Mouse (Mus musculus) midbrain, embryonic 10.5 days (tissue): Measurements from ENCODE around the gene Dab1. TPM values are rescaled to one million over a fixed set of nuclear protein-coding genes. Genes with fewer than 3 reads are reported as not detected.

Experiments used
- DNase-seq: peaks from one replicate; pipeline ENCODE4 v3.0.0-alpha.2; 2017; ENCODE audit warnings: low spot score
- H3K27ac ChIP-seq: fragments of 300-500 bp; sonication (generic); replicated peaks from 2 replicates; pipeline ENCODE4 v1.5.1; 2016; ENCODE audit warnings: mild to moderate bottlenecking
- H3K27me3 ChIP-seq: fragments of 300-500 bp; sonication (generic); 2 replicates; pipeline ENCODE4 v1.6.1; 2016; ENCODE audit warnings: low read depth, mild to moderate bottlenecking; ENCODE audit not compliant: poor library complexity, severe bottlenecking
- H3K36me3 ChIP-seq: fragments of 300-500 bp; sonication (generic); 2 replicates; pipeline ENCODE4 v1.6.1; 2016; ENCODE audit warnings: mild to moderate bottlenecking, moderate library complexity
- H3K4me1 ChIP-seq: fragments of 300-500 bp; sonication (generic); 2 replicates; pipeline ENCODE4 v1.6.1; 2016
- H3K4me3 ChIP-seq: fragments of 300-500 bp; sonication (generic); 2 replicates; pipeline ENCODE4 v1.5.1; 2016; ENCODE audit warnings: mild to moderate bottlenecking, moderate library complexity
- H3K9me3 ChIP-seq: fragments of 300-500 bp; sonication (generic); replicated peaks from 2 replicates; pipeline ENCODE4 v1.6.1; 2016; ENCODE audit warnings: mild to moderate bottlenecking
- WGBS: fragments of 180-500 bp; shearing (Covaris S2); methylation state at CpG from one replicate; pipeline ENCODE4 v1.1.7; 2016; 5-methylcytosine and 5-hydroxymethylcytosine counted together
- polyA plus RNA-seq: library from polyadenylated mRNA; unstranded; fragments of >200 nt; fragmentation: Nextera tagmentation; extraction: Ambion mirVana; gene quantifications from 2 replicates; pipeline ENCODE4 v1.2.1, GENCODE M21; 2016

Gene Dab1
- polyA plus RNA-seq, 1 experiment from 2014 or later, result 27.0 TPM

DNA sequence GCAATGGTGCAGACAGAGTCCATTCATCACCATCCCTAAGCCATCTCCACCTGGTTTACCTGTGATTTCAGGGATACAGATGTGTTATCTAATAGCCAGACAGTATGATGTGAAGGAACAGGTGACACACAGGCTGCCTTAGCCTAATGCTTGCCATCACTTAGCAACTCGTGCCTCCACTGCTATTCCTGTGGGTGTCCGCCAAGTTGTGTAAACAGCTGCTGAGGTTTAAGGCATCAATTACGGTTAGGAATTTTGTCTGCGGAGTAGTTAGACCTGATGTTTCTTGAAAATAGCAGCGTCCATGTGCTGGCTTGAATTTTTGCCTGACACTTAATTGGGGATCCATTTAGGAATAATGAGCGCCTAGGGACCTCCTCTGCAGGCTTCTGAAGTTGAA is 487.1 kb downstream of the Dab1 start:
- H3K4me1 ChIP-seq, result no peaks in the 10 kb centered on the region
- no peak overlapping the region for H3K4me3 ChIP-seq
- no peaks in the 10 kb centered on the region for H3K27me3 ChIP-seq
- WGBS, result 71% methylated on average over 6 of the region's 6 CpGs
- DNase-seq, result no peak
- no peaks in the 10 kb centered on the region for H3K9me3 ChIP-seq
- H3K27ac ChIP-seq, result no peak overlapping the region
- H3K36me3 ChIP-seq, result no peaks in the 10 kb centered on the region

DNA sequence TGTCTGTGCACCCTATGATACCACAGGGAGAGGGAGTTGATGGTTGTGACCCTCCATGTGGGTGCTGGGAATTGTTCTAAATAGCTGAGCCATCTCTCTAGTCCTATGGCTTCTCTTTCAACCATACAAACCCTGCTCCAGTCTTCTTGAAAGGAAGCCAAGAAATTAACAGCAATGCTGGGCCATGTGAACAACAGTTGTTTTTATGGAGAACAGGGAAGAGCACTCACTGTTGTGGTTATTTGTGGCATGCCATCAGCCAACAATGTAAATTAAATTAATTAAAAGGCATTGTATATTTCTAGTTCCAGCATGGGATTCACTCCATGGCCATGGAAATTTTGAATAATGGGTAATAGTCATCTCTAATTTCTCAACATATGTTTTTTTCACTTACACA is 492.5 kb downstream of the Dab1 start:
- H3K27me3 ChIP-seq, result no peaks in the 10 kb centered on the region
- H3K4me1 ChIP-seq, result 0 out of 2 replicates have a peak, but pooled peaks cover 4% of the 10 kb centered on the region
- H3K9me3 ChIP-seq, result no peaks in the 10 kb centered on the region
- no peak overlapping the region for H3K27ac ChIP-seq
- no peaks in the 10 kb centered on the region for H3K36me3 ChIP-seq
- no peak overlapping the region for H3K4me3 ChIP-seq
- DNase-seq, result no peak

DNA sequence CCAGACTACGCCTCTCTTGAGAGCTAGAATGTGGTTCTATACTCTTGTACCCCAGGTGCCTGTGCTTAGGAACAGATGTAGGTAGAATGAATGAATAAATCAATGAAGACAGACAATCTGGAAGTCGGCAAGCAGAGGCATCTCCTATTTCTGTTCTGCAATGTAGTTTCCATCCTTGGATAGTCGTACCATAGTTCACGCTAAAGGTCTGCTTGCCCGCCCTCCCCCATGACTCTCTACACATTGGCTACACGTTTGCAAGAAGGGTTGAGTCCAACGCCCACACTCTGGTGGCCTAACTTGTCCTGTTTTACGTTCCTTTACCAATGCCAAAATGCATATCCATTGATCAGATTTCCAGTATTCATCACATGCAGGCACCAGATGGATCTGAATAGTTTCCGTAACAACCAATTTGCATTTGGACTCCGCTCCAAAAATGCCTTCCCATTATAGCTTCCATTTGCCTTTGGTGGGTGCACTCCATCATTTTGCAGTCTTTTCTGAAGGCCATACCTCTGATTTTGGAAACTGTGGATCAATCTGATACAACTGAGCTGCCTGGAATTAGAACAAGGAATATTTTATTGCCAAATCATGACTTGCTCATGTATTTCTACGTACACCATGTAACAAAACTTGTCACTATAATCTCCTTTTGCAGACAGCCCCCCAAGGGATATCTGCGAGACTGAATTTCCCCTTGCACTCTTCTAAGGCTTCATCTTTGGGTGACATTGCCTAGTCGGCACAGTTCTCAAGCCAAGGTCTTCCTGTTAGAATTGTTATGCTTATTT is 494.2 kb downstream of the Dab1 start:
- DNase-seq, result no peak
- Histone ChIP-seq H3K4me1 (0 out of 2 replicates have a peak, but pooled peaks cover 4% of the 10 kb centered on the region), H3K27ac (no peak overlapping the region), H3K36me3 (no peaks in the 10 kb centered on the region), H3K27me3 (no peaks in the 10 kb centered on the region), H3K4me3 (no peak overlapping the region), H3K9me3 (0 out of 2 replicates have a peak, but pooled peaks cover 5% of the 10 kb centered on the region)
- WGBS, result 91% methylated on average over 13 of the region's 13 CpGs

DNA sequence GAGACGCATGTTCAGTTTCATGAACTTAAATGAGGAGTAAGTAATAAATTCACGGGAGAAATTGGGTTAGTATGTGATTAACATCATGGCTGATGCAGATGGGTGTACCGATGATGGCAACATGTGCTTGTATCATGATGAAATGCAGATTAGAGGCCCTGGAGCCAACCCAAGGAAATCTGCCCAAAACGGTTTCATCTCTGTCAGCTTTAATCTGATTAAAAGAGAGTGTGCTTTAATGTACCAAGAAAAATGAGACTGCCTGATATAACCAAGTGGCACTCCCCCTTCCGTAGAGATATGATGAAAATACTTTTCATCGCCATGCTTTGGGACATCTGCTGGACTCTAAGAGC is 494.8 kb downstream of the Dab1 start:
- Histone ChIP-seq H3K9me3 (0 out of 2 replicates have a peak, but pooled peaks cover 5% of the 10 kb centered on the region), H3K4me3 (no peak overlapping the region), H3K27me3 (no peaks in the 10 kb centered on the region), H3K4me1 (0 out of 2 replicates have a peak, but pooled peaks cover 4% of the 10 kb centered on the region), H3K36me3 (no peaks in the 10 kb centered on the region), H3K27ac (no peak overlapping the region)
- DNase-seq, result no peak
- WGBS, result 91% methylated on average over 6 of the region's 6 CpGs

DNA sequence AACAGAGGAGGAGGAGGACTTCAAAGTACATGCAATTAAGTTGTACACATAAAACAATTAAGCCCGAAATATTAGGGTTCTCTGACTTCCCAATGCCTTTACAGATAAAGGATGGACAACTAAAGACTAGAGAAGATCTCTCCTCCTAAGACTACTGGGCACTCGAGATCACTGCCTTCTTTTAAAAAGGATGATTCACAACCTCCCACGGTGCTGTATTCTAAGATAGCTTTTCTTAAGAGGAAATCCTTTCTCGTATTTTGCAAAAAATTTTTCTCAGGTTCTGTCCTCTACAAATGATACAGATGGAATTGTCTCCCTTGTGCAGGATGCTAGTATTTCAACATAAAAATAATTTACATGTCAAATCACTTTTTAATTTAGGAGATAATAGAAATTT is 500.9 kb downstream of the Dab1 start:
- Histone ChIP-seq H3K9me3 (0 out of 2 replicates have a peak, but pooled peaks cover 5% of the 10 kb centered on the region), H3K27ac (no peak overlapping the region), H3K36me3 (no peaks in the 10 kb centered on the region), H3K4me1 (no peaks in the 10 kb centered on the region), H3K27me3 (no peaks in the 10 kb centered on the region), H3K4me3 (no peak overlapping the region)
- no peak for DNase-seq
- WGBS, result 85% methylated on average over 4 of the region's 4 CpGs

DNA sequence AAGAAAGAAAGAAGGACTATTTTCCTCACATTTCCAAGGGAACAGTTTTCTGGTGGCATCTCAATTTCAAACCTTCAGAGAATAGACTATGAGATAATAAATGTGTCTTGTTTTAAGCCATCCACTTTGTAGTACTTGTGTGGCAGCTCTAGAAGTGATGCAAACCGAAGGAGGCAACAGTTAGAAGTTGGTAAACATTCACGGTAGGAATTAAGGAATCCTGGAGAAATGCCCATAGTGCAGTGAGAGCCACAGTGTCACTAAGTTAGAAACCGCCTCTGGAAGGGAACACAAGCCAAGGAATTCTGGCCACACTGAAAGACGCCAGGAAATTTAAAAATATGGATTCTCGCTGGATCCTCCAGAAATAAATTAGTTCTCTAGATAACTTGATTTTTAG is 502.8 kb downstream of the Dab1 start:
- 92% methylated on average over 5 of the region's 5 CpGs for WGBS
- Histone ChIP-seq H3K27me3 (no peaks in the 10 kb centered on the region), H3K4me3 (no peak overlapping the region), H3K9me3 (0 out of 2 replicates have a peak, but pooled peaks cover 4% of the 10 kb centered on the region), H3K4me1 (no peaks in the 10 kb centered on the region), H3K27ac (no peak overlapping the region), H3K36me3 (no peaks in the 10 kb centered on the region)
- DNase-seq, result no peak

DNA sequence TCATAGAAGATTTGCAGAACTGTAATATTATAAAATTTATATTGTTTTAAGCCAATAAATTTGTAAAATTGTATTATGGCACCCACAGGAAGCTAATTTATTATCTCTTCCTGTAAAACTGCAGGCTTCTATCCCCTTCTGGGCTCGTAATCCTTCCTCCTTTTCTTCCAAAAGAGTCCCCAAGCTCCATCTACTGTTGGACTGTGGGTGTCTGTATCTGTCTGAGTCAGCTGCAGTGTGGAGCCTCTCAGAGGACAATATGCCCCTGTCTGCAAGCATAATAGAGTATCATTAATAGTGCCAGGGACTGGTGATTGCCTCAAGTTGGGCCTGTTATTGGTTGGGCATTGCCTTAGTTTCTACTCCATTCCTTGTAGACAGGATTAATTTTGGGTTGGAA is 503.2 kb downstream of the Dab1 start:
- WGBS, result 73% methylated on average over 1 of the region's 1 CpGs
- no peaks in the 10 kb centered on the region for H3K27me3 ChIP-seq
- no peaks in the 10 kb centered on the region for H3K9me3 ChIP-seq
- no peak overlapping the region for H3K4me3 ChIP-seq
- no peaks in the 10 kb centered on the region for H3K36me3 ChIP-seq
- no peaks in the 10 kb centered on the region for H3K4me1 ChIP-seq
- no peak for DNase-seq
- H3K27ac ChIP-seq, result no peak overlapping the region

DNA sequence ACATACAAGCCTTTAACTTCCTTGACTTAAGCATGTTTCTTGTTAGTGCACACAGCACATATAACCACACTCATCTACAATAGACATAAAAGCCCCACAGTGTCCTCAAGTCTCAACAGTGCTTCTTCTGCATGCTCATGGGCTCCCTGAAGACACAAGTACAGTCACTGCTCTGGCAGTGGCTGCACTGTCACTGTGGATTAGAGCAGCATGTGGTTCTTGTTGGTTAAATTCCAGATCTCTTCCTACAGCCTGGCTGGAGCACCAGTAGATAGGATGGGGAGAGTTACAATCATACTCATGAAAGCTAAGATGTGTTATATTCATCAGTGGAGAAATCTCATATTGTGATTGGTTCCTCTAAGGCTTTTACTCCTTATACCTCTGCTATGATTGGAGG is 534.5 kb downstream of the Dab1 start:
- Histone ChIP-seq H3K27ac (no peak overlapping the region), H3K4me1 (no peaks in the 10 kb centered on the region), H3K4me3 (no peak overlapping the region), H3K36me3 (no peaks in the 10 kb centered on the region), H3K27me3 (no peaks in the 10 kb centered on the region), H3K9me3 (no peaks in the 10 kb centered on the region)
- DNase-seq, result no peak

DNA sequence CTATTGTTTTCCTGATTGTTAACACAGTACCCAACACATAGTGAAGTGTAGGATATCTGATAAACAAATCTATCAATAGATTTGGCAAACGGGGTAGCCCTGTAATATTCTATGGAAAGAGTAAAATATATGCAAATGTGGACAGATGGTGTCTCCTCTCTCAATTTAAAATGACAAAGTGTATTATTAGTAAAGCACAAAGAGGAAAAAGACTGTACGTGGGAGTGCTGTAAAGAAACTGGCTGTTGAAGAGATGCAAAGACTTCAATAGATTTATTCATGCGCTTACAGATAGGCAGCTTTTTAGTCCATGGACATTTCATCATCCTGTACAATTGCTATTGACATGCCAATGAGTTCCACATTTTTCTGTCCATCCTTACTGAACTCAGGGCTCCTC is 558.9 kb downstream of the Dab1 start:
- Histone ChIP-seq H3K27me3 (no peaks in the 10 kb centered on the region), H3K36me3 (no peaks in the 10 kb centered on the region), H3K4me1 (no peaks in the 10 kb centered on the region), H3K9me3 (no peaks in the 10 kb centered on the region), H3K27ac (no peak overlapping the region), H3K4me3 (no peak overlapping the region)
- WGBS, result 90% methylated on average over 3 of the region's 3 CpGs
- DNase-seq, result no peak

DNA sequence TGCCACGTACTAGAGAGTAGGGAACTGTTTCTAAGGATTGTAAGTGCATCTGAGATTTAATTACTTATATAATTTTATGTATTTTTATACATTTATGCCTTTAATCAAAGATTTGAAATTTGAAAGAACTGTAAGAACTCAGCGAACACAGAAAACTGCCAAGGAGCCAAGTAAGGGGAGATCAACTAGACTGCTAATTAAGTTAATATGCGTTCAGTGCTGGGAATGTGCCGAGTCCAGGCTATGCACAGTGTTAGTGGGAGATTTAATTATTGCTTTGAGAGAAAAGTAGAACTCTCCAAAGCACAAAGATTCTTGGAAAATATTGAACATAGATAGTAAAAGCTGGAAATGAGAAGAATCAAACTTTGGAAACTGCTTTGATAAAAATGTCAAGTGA is 567.2 kb downstream of the Dab1 start:
- H3K27ac ChIP-seq, result no peak overlapping the region
- H3K4me3 ChIP-seq, result no peak overlapping the region
- 89% methylated on average over 4 of the region's 4 CpGs for WGBS
- no peak for DNase-seq
- H3K27me3 ChIP-seq, result no peaks in the 10 kb centered on the region
- H3K4me1 ChIP-seq, result no peaks in the 10 kb centered on the region
- H3K9me3 ChIP-seq, result no peaks in the 10 kb centered on the region
- no peaks in the 10 kb centered on the region for H3K36me3 ChIP-seq

DNA sequence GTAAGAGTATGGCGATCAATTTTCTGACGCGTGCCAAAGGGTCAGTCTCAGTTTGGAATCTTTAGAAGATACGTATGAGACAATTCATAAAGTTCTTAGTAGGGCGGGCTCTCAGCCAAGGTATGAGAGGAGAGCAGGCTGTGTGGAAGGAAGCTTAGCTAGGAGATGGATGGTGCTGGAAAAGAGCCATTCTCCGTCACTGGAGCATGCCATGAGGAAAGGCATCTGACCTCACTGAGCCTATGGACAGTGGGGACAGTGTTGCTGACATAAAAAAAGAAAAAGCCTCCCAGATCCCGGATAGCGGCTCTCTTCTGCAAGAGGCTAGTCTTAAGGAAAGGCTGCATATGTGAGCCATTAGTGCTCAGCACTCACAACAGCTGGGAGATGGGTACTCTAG is 579.5 kb downstream of the Dab1 start:
- H3K4me1 ChIP-seq, result no peaks in the 10 kb centered on the region
- H3K27me3 ChIP-seq, result no peaks in the 10 kb centered on the region
- no peak overlapping the region for H3K4me3 ChIP-seq
- no peak for DNase-seq
- H3K36me3 ChIP-seq, result no peaks in the 10 kb centered on the region
- WGBS, result 89% methylated on average over 8 of the region's 8 CpGs
- no peaks in the 10 kb centered on the region for H3K9me3 ChIP-seq
- H3K27ac ChIP-seq, result no peak overlapping the region

DNA sequence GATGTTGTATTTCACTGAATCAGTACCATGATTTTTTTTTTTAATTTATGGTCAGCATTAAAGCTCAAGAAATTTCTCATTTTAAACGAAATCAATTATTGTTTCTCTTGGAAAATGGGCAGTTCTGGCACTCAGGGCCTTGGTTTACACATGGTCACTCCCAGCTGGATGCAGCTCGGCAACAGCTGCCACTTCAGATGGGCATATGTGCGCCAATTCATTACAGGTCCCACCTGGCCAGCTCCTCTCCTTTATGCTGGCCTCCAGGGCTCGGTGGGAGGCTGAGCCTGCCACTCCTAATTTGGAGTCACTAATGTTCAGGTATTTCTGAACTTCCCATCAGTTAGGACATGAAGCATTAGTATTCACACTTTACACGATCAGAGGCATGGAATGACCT is 582.5 kb downstream of the Dab1 start:
- H3K27ac ChIP-seq, result no peak overlapping the region
- H3K36me3 ChIP-seq, result no peaks in the 10 kb centered on the region
- H3K4me3 ChIP-seq, result no peak overlapping the region
- no peak for DNase-seq
- 82% methylated on average over 5 of the region's 5 CpGs for WGBS
- peaks cover 6% of the 10 kb centered on the region; the same call in 1 of the 2 replicates for H3K4me1 ChIP-seq
- H3K9me3 ChIP-seq, result no peaks in the 10 kb centered on the region
- no peaks in the 10 kb centered on the region for H3K27me3 ChIP-seq

DNA sequence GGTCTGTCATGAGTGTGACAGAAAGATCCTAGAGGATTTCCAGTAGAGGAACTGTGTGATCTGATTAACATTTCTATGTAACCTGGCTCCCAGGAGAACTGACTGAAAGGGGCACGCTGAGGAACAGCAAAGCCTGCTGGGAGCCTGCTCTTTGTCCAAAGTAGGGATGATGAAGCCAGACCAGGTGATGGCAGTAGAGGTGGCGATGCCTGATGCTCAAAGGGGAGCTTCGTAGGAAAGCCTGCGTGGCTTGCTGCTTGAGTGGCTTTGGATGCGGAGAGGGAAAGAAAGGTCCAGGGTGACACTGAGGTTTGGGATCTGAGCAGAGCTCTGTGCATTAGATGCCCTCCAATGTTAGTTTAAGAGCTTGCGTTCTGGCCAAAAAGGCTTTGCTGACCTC is 584.9 kb downstream of the Dab1 start:
- Histone ChIP-seq H3K4me1 (peaks cover 15% of the 10 kb centered on the region; the same call in 1 of the 2 replicates), H3K9me3 (no peaks in the 10 kb centered on the region), H3K27me3 (no peaks in the 10 kb centered on the region), H3K27ac (no peak overlapping the region), H3K36me3 (no peaks in the 10 kb centered on the region), H3K4me3 (no peak overlapping the region)
- DNase-seq, result no peak
- WGBS, result 35% methylated on average over 6 of the region's 6 CpGs
